Mouse (Mus musculus) liver, embryonic 14.5 days (tissue): ENCODE data around the gene Pald1.

Experiments used
- CTCF ChIP-seq: IDR thresholded peaks from 2 replicates; pipeline ENCODE4 v1.5.1; 2016; ENCODE audit warnings: antibody characterized with exemption, low read depth, control low read depth
- EP300 ChIP-seq: IDR thresholded peaks from 2 replicates; pipeline ENCODE4 v1.6.1; 2016; ENCODE audit warnings: antibody characterized with exemption, low read depth

DNA sequence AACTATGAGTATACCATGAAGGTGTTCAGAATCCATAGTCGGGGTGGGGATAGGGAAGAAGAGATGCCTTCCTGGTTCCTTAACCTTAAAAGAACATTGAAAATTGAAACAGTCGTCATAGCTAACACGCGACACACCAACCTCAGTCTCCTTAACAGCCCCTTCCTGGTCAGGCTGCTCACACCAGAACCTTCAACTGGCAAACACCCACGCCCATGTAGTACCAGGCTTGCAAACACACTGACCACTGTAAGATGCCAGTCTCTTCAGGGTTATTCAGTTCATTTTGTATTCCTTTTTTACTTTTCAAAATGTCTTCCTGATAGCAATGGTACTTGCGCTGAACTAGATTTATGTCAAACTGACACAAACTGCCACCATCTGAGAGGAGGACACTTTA is 106.3 kb downstream of the Pald1 start:
- TF ChIP-seq CTCF (no peak), EP300 (no peak)
